Mouse (Mus musculus): ENCODE data around the gene Mpst. TPM values are rescaled to one million over a fixed set of nuclear protein-coding genes. Genes with fewer than 3 reads are reported as not detected.

The Mpst gene
- polyA plus RNA-seq, 1 experiment from 2014 or later, result 3.2 TPM

- Histone ChIP-seq H3K4me3 (ENCODE audit: low read depth, low read length) (no peak overlapping the region), H3K4me2 (replicated peaks; ENCODE audit: low read depth) (no peak overlapping the region), H3K27ac (ENCODE audit: low read depth, low read length) (no peak overlapping the region), H3K9me3 (ENCODE audit: control insufficient read depth) (no peaks in the 10 kb centered on the region), H3K9ac (ENCODE audit: low read depth, low read length) (no peak overlapping the region), H3K36me3 (ENCODE audit: control insufficient read depth, insufficient read depth) (no peaks in the 10 kb centered on the region), H3K4me1 (replicated peaks; ENCODE audit: control insufficient read depth, insufficient read depth, low read length) (no peaks in the 10 kb centered on the region), H3K27me3 (replicated peaks; ENCODE audit: control insufficient read depth, insufficient read depth, low read length) (peaks cover 12% of the 10 kb centered on the region; the same call in 1 of the 2 replicates)
- ATAC-seq, result no peak
- no peak for TF ChIP-seq CTCF (IDR thresholded peaks at IDR 0.05; ENCODE audit: low read depth)
- WGBS, result 53% methylated on average over 6 of the region's 6 CpGs
Measured at GRCm38 (mm10) chr15:78443857-78444256, 37.6 kb downstream of the Mpst start.

GRCm38 (mm10) chr15:78447121-78447520 is 40.9 kb downstream of the Mpst start:
- WGBS, result 45% methylated on average over 7 of the region's 7 CpGs
- 0 out of 2 replicates have a peak, but pooled peaks cover under 1% of the 10 kb centered on the region for H3K27me3 ChIP-seq (replicated peaks; ENCODE audit: control insufficient read depth, insufficient read depth, low read length)
- no peak overlapping the region for H3K9ac ChIP-seq (ENCODE audit: low read depth, low read length)
- TF ChIP-seq CTCF (IDR thresholded peaks at IDR 0.05; ENCODE audit: low read depth), result no peak
- ATAC-seq, result no peak
- H3K27ac ChIP-seq (ENCODE audit: low read depth, low read length), result no peak overlapping the region
- H3K4me1 ChIP-seq (replicated peaks; ENCODE audit: control insufficient read depth, insufficient read depth, low read length), result 0 out of 2 replicates have a peak, but pooled peaks cover 3% of the 10 kb centered on the region
- H3K36me3 ChIP-seq (ENCODE audit: control insufficient read depth, insufficient read depth), result no peaks in the 10 kb centered on the region
- H3K4me3 ChIP-seq (ENCODE audit: low read depth, low read length), result no peak overlapping the region
- H3K4me2 ChIP-seq (replicated peaks; ENCODE audit: low read depth), result no peak overlapping the region
- H3K9me3 ChIP-seq (ENCODE audit: control insufficient read depth), result no peaks in the 10 kb centered on the region

DNA sequence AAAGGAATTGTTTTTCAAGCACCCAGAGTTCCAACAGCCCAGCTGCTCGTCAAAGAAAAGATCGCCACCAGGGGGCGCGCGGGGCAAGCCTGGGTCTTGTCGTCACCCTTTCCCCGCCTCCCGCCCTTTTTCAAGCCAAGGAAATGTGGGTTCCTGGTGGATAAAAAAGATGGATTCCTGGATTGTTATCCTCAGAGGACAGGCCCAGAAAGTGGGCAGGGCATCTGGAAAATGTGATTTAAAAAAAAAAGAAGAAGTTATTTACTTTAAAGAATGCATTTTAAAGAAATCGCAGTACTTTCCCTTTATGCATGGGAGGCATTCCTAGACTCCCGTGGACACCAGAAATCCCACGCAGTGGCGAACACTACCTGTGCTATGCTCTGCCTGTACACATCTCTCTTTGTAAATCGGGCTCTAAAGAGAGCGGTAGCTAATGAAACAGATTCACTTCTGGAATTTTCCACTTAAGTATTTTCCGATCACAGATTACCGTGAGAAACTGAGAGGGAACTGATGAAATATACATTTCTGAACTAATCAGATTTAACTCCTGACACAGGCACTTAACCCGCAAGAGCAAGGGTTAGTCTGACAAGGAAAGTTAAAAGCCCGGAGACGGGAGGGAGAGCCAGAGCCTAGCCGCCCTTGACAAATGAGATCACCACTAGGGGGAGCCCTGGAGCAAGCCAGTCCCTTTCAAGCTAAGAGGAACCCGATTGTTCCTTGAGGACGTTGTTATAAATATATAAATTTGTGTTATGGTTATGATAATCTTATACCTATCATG is 41.7 kb downstream of the Mpst start:
- peak; percentile 95 for TF ChIP-seq CTCF (IDR thresholded peaks at IDR 0.05; ENCODE audit: low read depth)
- Histone ChIP-seq H3K9me3 (ENCODE audit: control insufficient read depth) (no peaks in the 10 kb centered on the region), H3K4me1 (replicated peaks; ENCODE audit: control insufficient read depth, insufficient read depth, low read length) (0 out of 2 replicates have a peak, but pooled peaks cover 3% of the 10 kb centered on the region), H3K4me3 (ENCODE audit: low read depth, low read length) (peak overlapping the region; percentile 30), H3K36me3 (ENCODE audit: control insufficient read depth, insufficient read depth) (no peaks in the 10 kb centered on the region), H3K4me2 (replicated peaks; ENCODE audit: low read depth) (peak overlapping the region; percentile 74), H3K27ac (ENCODE audit: low read depth, low read length) (peak overlapping the region; percentile 65), H3K27me3 (replicated peaks; ENCODE audit: control insufficient read depth, insufficient read depth, low read length) (no peaks in the 10 kb centered on the region), H3K9ac (ENCODE audit: low read depth, low read length) (peak overlapping the region; percentile 35; the same call in 1 of the 2 replicates)
- 1% methylated on average over 22 of the region's 22 CpGs for WGBS
- ATAC-seq, result peak; percentile 63

DNA sequence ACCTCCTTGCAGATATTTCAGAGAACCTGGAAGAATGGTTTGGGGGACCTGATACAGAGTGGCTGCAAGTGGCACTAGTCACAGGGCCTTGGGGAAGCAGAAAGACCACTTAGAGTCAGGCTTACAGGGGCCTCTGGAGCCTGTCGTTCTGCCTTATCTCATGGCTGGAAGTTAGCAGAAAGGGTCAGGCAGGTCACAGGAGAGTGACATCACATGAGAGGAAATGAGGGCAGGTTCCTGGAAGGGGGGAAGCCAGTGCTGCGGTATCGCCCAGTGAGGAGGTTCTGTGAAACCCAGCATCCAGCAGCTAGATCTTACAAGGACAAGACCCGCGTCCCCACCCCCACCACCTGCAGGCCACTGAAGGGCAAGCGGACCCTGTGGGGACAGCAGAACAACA is 42.9 kb downstream of the Mpst start:
- Histone ChIP-seq H3K4me2 (replicated peaks; ENCODE audit: low read depth) (no peak overlapping the region), H3K4me1 (replicated peaks; ENCODE audit: control insufficient read depth, insufficient read depth, low read length) (0 out of 2 replicates have a peak, but pooled peaks cover 3% of the 10 kb centered on the region), H3K36me3 (ENCODE audit: control insufficient read depth, insufficient read depth) (no peaks in the 10 kb centered on the region; the same call in 1 of the 2 replicates), H3K27me3 (replicated peaks; ENCODE audit: control insufficient read depth, insufficient read depth, low read length) (no peaks in the 10 kb centered on the region), H3K9ac (ENCODE audit: low read depth, low read length) (no peak overlapping the region), H3K4me3 (ENCODE audit: low read depth, low read length) (no peak overlapping the region), H3K9me3 (ENCODE audit: control insufficient read depth) (no peaks in the 10 kb centered on the region), H3K27ac (ENCODE audit: low read depth, low read length) (0 out of 2 replicates have a peak overlapping the region, but pooled peaks have one; percentile 41)
- TF ChIP-seq CTCF (IDR thresholded peaks at IDR 0.05; ENCODE audit: low read depth), result no peak
- WGBS, result 62% methylated on average over 6 of the region's 6 CpGs
- ATAC-seq, result no peak

DNA sequence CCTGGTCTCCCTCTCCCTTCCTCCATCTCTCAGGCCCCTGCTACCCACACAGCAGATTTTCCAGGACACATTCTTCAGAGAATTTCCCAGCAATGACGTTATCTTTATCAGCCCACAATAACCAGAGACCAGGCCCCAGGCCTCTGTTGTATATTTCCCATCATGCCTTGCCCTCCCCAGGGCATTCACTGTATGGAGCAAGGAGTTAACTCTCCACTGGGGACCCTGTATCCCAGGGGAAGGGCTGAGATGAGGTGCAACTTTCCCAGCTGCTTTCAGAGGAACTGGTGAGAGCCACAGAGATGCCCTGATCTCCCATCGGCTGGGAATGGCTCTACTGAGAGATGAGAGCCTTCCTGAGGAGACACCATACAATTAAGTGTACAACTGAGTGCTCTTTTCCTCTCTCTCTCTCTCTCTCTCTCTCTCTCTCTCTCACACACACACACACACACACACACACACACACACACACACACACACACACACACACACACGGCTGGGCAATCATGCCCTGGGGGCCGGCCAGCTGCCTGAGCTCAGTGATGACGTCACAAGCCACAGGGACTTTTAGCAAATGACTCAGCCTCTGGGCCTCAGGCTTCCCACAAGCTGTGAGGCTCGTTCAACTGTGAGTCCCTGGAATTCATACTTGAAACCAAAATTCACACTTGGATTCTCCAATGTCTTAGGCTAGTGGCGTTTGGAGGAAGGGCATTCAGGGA is 43.6 kb downstream of the Mpst start:
- Histone ChIP-seq H3K9ac (ENCODE audit: low read depth, low read length) (no peak overlapping the region), H3K27ac (ENCODE audit: low read depth, low read length) (peak overlapping the region; percentile 41; the same call in 1 of the 2 replicates), H3K4me1 (replicated peaks; ENCODE audit: control insufficient read depth, insufficient read depth, low read length) (0 out of 2 replicates have a peak, but pooled peaks cover 3% of the 10 kb centered on the region), H3K36me3 (ENCODE audit: control insufficient read depth, insufficient read depth) (no peaks in the 10 kb centered on the region; the same call in 1 of the 2 replicates), H3K4me2 (replicated peaks; ENCODE audit: low read depth) (no peak overlapping the region), H3K9me3 (ENCODE audit: control insufficient read depth) (no peaks in the 10 kb centered on the region), H3K27me3 (replicated peaks; ENCODE audit: control insufficient read depth, insufficient read depth, low read length) (no peaks in the 10 kb centered on the region), H3K4me3 (ENCODE audit: low read depth, low read length) (no peak overlapping the region)
- no peak for ATAC-seq
- 34% methylated on average over 7 of the region's 7 CpGs for WGBS
- TF ChIP-seq CTCF (IDR thresholded peaks at IDR 0.05; ENCODE audit: low read depth), result no peak

- Histone ChIP-seq H3K27ac (ENCODE audit: low read depth, low read length) (peak overlapping the region; percentile 17; the same call in 1 of the 2 replicates), H3K9ac (ENCODE audit: low read depth, low read length) (no peak overlapping the region), H3K27me3 (replicated peaks; ENCODE audit: control insufficient read depth, insufficient read depth, low read length) (no peaks in the 10 kb centered on the region), H3K4me1 (replicated peaks; ENCODE audit: control insufficient read depth, insufficient read depth, low read length) (0 out of 2 replicates have a peak, but pooled peaks cover 3% of the 10 kb centered on the region), H3K4me2 (replicated peaks; ENCODE audit: low read depth) (no peak overlapping the region), H3K9me3 (ENCODE audit: control insufficient read depth) (no peaks in the 10 kb centered on the region), H3K36me3 (ENCODE audit: control insufficient read depth, insufficient read depth) (no peaks in the 10 kb centered on the region; the same call in 1 of the 2 replicates), H3K4me3 (ENCODE audit: low read depth, low read length) (no peak overlapping the region)
- no peak for ATAC-seq
- TF ChIP-seq CTCF (IDR thresholded peaks at IDR 0.05; ENCODE audit: low read depth), result 0 out of 2 replicates have a peak, but pooled peaks have one; percentile 13
- WGBS, result 89% methylated on average over 6 of the region's 6 CpGs
Measured at GRCm38 (mm10) chr15:78450419-78450768, 44.2 kb downstream of the Mpst start.

Data from intestine, postnatal 0 days (tissue).